Mouse (Mus musculus) right cerebral cortex, postnatal 10 days (tissue): Measurements from ENCODE around the gene Ifngr2.
"Not testable (repeated sequence)": the region's sequence is repeated elsewhere in the genome, so short reads cannot be mapped to it uniquely, and the experiment has no call there.

Experiments
- DNase-seq, 2 experiments: peaks; one replicate each; pipeline ENCODE4 v3.0.0; 2021; ENCODE audit warnings: low spot score in 2 of 2

Ifngr2 gene

GRCm38 (mm10) chr16:91546836-91547741 is at the start of gene Ifngr2:
Ifngr2 (plus strand) TSS chr16:91547072.
- peak; percentile 62 to 63 for DNase-seq

DNA sequence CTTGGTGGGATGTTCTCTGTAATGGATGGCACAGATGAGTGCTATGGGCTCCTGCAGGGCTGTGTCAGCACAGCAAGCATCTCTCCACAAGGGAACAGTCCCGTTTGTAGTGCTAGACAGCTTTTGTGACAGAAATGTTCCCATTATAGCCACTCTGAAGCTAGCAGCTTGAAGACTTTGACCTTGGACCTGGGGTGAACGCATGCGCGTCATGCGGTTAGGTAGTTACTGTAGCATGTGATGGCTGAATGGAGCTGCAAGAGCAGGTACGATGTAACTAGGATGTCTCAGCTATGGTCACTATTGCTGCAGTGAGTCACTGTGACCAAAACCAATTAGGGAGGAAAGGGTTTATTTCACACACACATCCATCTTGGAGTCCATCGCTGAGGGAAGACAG is 48.8 kb upstream of the Ifngr2 start:
- no peak for DNase-seq

GRCm38 (mm10) chr16:91504701-91505100 is 42.2 kb upstream of the Ifngr2 start:
- no peak for DNase-seq

- no peak for DNase-seq
Measured at GRCm38 (mm10) chr16:91505116-91505601, 41.7 kb upstream of the Ifngr2 start.

- no peak for DNase-seq
Measured at GRCm38 (mm10) chr16:91506396-91506795, 40.5 kb upstream of the Ifngr2 start.

- peak; percentile 83 to 87 for DNase-seq
Measured at GRCm38 (mm10) chr16:91512161-91512787, 34.6 kb upstream of the Ifngr2 start.

DNA sequence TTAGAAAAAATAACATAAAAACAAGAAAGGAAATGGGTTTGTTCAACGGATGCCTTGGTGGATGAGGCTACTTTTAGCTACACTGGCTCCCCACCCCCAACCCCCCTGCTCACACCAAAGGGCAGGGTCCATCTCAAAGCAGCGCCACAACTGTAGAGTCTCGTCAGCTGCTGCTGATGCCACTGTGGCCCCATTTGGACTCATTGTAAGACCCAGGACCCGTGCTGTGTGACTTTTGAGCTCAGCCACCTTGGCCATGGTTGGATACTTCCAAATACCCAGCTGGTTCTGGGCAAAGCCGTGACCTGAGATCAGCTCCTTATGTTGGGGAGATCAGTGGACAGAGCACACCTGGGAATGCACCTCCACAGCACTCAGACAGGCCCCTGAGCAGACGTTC is 33.8 kb upstream of the Ifngr2 start:
- no peak for DNase-seq

- no peak for DNase-seq
Measured at GRCm38 (mm10) chr16:91517020-91517419, 29.9 kb upstream of the Ifngr2 start.

GRCm38 (mm10) chr16:91522040-91522439 is 24.8 kb upstream of the Ifngr2 start:
- DNase-seq = no peak

DNA sequence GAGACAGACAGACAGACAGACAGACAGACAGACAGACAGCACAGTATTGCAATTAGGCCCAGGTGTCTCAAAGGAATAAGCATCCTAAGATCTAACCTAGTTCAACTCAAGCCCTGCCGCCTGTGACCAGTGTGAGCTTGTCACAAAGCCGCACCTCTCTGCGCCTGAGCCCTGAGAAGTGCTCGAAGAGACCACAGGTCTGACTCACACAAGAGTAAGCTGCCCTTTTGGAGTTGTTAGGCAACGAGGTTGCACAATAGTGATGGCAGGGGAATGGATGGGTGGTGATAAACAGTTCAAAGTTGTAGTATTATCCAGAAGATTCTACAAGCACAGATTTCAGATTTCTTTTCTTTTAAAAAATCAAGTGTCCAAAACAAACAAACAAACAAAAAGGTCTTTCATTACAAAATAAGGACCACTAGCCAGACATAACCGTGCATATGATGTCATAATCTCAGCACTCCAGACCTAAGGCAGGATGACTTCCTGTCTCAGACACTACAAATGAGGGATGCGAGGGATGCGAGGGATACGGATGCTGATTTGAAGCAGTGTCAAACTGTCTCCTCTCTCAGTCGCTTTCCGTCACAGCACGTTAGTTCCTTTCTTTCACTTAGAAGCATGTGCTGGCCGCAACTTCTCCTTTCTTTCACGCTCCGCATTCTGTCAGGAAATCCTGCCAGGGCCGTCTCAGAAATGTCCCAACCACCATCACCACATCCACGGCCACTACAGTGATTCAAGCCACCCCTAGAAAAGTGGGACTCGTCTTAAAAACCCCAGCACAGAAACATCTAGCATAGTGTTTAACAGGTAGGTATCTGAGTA is 24.2 kb upstream of the Ifngr2 start:
- peak; percentile 55 to 58 for DNase-seq

DNA sequence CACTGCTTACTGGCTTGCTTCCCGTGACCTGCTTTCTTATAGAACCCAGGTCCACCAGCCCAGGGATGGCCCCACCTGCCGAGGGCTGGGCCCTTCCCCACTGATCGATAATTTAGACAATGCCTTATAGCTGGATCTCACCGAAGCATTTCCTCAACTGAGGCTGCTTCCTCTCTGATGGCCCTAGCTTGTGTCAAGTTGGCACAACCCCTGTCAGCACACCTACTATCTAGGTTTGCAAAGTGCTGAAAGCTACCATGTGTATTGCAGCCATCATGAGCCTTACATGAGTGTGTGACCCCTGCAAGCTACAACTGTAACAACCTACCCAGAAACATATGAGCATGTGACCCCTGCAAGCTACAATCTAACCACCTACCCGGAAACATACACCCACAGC is 22.7 kb upstream of the Ifngr2 start:
- no peak for DNase-seq

DNA sequence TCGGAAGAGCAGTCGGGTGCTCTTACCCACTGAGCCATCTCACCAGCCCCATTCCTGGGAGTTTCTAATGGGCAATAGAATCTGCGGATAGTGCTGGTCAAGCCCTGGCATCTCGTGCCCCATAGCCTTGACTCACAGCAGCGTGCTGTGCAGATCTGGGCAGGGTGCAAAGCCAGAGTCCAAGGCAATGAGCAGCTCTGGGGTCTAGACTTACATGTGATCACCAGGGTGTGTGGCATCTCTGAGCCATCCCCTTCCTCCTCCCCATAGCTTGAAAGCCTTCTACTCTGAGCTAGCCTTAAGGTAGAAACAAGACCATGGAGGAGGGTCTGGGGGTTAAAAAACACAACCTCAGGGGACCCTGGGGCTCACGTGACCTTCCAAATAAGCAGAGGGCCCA is 20.6 kb upstream of the Ifngr2 start:
- DNase-seq = no peak

DNA sequence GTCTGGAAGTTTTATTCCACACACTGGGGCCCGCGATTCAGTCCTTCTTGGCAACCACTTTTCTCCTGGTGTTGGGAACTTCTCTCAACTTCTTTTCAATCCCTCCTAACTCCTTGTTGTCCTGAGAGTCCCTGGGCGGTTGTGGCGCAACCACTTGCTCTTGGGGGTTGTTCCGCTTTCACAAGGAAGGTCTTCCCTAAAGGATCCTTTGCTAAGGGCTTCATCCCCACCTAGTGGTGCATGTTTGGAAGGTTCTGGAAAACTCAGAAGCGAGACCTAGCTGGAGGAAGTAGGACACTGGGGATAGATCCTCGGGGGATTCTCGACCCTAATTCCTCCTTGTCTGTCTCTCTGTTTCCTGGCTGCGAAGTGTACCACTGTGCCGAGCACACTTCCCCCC is 19.8 kb upstream of the Ifngr2 start:
- DNase-seq = peak; percentile 59 to 67

DNA sequence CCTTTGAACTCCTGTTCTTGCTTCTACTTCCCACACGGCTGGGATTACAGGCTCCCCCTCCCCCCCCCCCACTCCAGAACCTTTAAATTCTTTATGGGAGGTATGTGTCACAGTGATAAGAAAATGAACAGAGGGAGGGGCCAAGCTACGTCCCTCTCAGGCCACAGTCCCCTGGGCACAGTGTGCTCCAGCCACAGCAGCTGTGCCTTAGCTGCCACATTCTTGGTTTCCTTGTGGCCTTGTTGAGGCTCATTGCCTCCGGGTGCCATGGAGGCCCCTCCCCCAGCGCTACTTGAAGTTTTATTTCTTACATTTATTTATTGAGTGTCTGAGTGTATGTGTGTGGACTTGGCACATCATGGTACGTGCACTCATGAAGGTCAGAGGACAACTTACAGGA is 19.4 kb upstream of the Ifngr2 start:
- no peak for DNase-seq

DNA sequence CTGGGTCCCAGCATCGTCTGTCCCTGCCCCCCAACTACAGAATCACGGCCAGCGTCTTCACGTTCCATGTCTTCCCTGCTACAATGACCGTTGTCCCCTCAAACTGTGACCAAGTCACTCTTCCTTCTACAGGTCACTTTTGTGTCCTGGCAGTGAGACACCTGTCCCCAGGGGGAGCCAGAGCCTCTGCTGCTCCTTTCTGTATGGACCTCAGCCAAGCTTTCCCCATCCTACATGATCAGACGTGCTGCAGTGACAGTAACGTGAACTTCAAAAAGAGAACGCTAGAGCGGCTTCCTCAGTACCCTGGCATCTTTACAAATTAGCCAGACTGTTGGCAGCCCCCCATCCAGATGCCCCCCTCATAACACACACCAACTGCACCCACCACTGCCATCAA is 18.3 kb upstream of the Ifngr2 start:
- no peak for DNase-seq

DNA sequence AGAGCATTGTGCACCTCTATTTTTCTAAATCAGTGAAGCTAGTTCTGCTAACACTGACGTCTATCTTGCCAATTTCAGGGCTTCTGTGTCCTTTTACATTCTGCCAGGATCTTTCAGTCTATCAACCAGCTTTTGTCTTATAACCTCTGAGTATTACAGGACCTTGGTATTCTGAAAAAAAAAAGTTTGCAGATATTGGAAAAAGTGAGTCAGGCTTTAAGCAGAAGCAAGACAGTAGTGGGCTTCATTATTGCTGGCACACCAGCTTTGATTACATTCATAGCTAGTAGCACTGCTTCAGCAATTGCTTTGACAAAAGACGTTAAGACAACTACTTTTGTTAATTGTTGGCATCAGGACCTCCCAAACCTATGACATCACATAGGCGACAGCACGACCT is 16.0 kb upstream of the Ifngr2 start:
- not testable (repeated sequence) for DNase-seq

DNA sequence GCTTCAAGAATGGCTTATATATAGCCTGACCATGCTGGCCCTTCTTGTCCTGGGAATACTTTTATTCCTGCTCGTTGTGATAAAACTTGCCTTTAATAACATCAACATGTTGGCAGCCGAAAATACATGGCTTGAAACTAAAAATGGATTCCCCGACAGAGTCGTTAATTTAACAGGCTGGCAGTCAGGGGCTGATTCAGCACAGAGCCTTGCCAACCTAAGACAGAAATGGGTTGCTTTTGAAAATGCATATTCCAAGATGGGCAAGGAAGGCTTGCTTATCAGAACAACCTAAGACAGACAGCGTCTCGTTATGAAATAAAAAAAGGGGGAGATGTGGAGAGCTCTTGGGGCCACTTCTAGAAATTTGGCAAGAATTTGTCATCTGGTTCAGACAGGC is 15.0 kb upstream of the Ifngr2 start:
- DNase-seq = no peak

GRCm38 (mm10) chr16:91532429-91532828 is 14.4 kb upstream of the Ifngr2 start:
- no peak for DNase-seq

- DNase-seq = no peak
Measured at GRCm38 (mm10) chr16:91533097-91534001, 13.5 kb upstream of the Ifngr2 start.

- DNase-seq = peak in 1 of 2 experiments; percentile 75
Measured at GRCm38 (mm10) chr16:91534477-91534876, 12.4 kb upstream of the Ifngr2 start.

- DNase-seq = no peak
Measured at GRCm38 (mm10) chr16:91534888-91535287, 12.0 kb upstream of the Ifngr2 start.
